Mouse (Mus musculus): ENCODE results near the gene Nudt8. TPM values are rescaled to one million over a fixed set of nuclear protein-coding genes. Genes with fewer than 3 reads are reported as not detected.
"Not testable (repeated sequence)": the region's sequence is repeated elsewhere in the genome, so short reads cannot be mapped to it uniquely, and the experiment has no call there.

The Nudt8 gene
- polyA plus RNA-seq, 1 experiment from 2014 or later: 74.1 TPM

DNA sequence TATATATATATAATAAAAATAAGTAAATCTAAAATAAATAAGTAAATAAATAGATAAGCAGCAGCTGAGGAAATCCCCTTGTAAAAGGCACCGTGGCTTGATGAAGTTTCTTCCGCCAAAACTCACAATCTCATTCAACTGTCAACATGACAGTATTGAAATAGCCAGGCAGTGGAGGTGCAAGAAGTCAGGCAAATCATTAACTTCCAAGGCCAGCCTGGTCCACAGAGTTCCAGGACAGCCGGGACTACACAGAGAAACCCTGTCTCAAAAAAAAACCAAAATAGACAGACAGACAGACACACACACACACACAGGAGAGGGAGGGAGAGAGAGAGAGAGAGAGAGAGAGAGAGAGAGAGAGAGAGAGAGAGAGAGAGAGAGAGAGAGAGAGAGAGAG, 32.9 kb downstream of the Nudt8 start:
- no peak overlapping the region for H3K9ac ChIP-seq (ENCODE audit: low read length)
- H3K27ac ChIP-seq (replicated peaks in 1 of 2; ENCODE audit: control insufficient read depth in 1 of 2, insufficient read depth in 1 of 2, low read depth in 2 of 2, low read length in 2 of 2): no peak overlapping the region
- no peaks in the 10 kb centered on the region for H3K27me3 ChIP-seq (ENCODE audit: control insufficient read depth, insufficient read depth, low read length)
- H3K36me3 ChIP-seq (ENCODE audit: control insufficient read depth, insufficient read depth, low read length): peaks cover 5% of the 10 kb centered on the region; the same call in 1 of the 2 replicates
- ATAC-seq (ENCODE audit: insufficient number of reproducible peaks, insufficient read depth, low FRiP score, low read depth): no peak
- peaks cover 3 to 4% of the 10 kb centered on the region in 2 experiments for H3K4me1 ChIP-seq (ENCODE audit: control insufficient read depth in 2 of 2, insufficient read depth in 2 of 2, low read length in 2 of 2)
- 70% methylated on average over 3 of the region's 3 CpGs for WGBS
- no peak overlapping the region for H3K4me2 ChIP-seq (ENCODE audit: low read length)
- no peak overlapping the region for H3K4me3 ChIP-seq (ENCODE audit: control insufficient read depth in 1 of 2, insufficient read depth in 1 of 2, low read depth in 1 of 2, low read length in 2 of 2)
- H3K9me3 ChIP-seq (ENCODE audit: control insufficient read depth, low read length): no peaks in the 10 kb centered on the region

DNA sequence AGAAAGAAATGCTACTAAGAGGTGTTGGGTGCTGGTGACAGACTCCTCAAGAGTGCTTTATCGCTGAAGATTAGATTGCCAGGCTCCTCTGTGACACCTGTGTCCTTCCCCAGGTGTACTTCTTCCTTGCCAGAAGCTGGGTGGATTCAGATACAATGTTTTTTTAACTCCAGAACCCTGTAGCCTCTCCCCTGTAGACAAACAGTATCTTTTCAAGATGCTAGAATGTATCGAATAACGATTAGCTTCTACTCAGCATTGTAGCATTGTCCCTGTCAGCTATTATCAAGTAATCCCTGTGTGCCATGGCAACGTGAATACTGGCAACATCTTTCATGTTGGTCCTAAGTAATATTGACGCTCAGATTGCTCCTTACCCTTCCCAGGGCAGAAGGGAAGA, 33.4 kb downstream of the Nudt8 start:
- Histone ChIP-seq H3K27me3 (ENCODE audit: control insufficient read depth, insufficient read depth, low read length) (no peaks in the 10 kb centered on the region), H3K27ac (replicated peaks in 1 of 2; ENCODE audit: control insufficient read depth in 1 of 2, insufficient read depth in 1 of 2, low read depth in 2 of 2, low read length in 2 of 2) (no peak overlapping the region), H3K36me3 (ENCODE audit: control insufficient read depth, insufficient read depth, low read length) (peaks cover 5% of the 10 kb centered on the region; the same call in 1 of the 2 replicates), H3K4me2 (ENCODE audit: low read length) (no peak overlapping the region), H3K4me1 (ENCODE audit: control insufficient read depth in 2 of 2, insufficient read depth in 2 of 2, low read length in 2 of 2) (peaks cover 3 to 6% of the 10 kb centered on the region in 2 experiments), H3K9ac (ENCODE audit: low read length) (no peak overlapping the region), H3K9me3 (ENCODE audit: control insufficient read depth, low read length) (no peaks in the 10 kb centered on the region), H3K4me3 (ENCODE audit: control insufficient read depth in 1 of 2, insufficient read depth in 1 of 2, low read depth in 1 of 2, low read length in 2 of 2) (no peak overlapping the region)
- no peak for ATAC-seq (ENCODE audit: insufficient number of reproducible peaks, insufficient read depth, low FRiP score, low read depth)
- 62% methylated on average over 5 of the region's 5 CpGs for WGBS

DNA sequence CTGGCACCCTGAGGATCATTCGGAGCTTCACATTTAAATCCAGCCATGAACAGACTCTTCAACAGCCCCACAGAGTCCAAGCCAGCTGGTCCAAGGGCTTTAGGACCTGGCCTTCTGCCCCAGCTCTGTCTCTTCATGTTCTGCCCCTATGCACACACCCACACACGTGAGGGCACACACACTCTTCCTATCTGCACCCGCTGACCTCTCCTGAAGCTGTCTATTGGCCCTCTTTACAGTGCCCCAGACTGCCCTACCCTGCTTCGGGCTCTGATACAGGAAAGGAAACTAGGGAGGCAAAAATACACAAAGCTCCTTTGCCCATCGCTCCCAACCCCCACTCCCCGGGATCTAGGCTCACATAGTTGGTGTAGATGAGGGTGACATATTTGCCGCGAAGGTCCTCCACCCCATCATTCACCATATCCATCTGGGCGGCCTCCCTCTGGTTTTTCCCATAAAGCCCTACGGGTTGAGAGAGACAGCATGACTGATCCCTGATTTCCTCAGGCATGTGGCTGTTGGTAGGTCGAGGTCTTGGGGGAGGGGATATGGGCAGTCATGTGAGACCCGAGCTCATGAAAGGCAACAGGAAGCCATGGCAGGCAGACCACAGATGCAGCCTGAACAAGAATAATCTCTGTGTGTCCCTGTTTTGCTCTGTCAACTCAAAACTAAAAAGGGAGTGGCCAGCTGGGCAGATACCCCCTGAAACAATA, 36.1 kb downstream of the Nudt8 start:
- Histone ChIP-seq H3K4me1 (ENCODE audit: control insufficient read depth in 2 of 2, insufficient read depth in 2 of 2, low read length in 2 of 2) (peaks cover 3 to 6% of the 10 kb centered on the region in 2 experiments), H3K27ac (replicated peaks in 1 of 2; ENCODE audit: control insufficient read depth in 1 of 2, insufficient read depth in 1 of 2, low read depth in 2 of 2, low read length in 2 of 2) (no peak overlapping the region), H3K4me2 (ENCODE audit: low read length) (no peak overlapping the region), H3K9ac (ENCODE audit: low read length) (no peak overlapping the region; the same call in 1 of the 2 replicates), H3K4me3 (ENCODE audit: control insufficient read depth in 1 of 2, insufficient read depth in 1 of 2, low read depth in 1 of 2, low read length in 2 of 2) (no peak overlapping the region), H3K27me3 (ENCODE audit: control insufficient read depth, insufficient read depth, low read length) (no peaks in the 10 kb centered on the region), H3K36me3 (ENCODE audit: control insufficient read depth, insufficient read depth, low read length) (peaks cover 5% of the 10 kb centered on the region; the same call in 1 of the 2 replicates), H3K9me3 (ENCODE audit: control insufficient read depth, low read length) (no peaks in the 10 kb centered on the region)
- 78% methylated on average over 12 of the region's 12 CpGs for WGBS
- no peak for ATAC-seq (ENCODE audit: insufficient number of reproducible peaks, insufficient read depth, low FRiP score, low read depth)

DNA sequence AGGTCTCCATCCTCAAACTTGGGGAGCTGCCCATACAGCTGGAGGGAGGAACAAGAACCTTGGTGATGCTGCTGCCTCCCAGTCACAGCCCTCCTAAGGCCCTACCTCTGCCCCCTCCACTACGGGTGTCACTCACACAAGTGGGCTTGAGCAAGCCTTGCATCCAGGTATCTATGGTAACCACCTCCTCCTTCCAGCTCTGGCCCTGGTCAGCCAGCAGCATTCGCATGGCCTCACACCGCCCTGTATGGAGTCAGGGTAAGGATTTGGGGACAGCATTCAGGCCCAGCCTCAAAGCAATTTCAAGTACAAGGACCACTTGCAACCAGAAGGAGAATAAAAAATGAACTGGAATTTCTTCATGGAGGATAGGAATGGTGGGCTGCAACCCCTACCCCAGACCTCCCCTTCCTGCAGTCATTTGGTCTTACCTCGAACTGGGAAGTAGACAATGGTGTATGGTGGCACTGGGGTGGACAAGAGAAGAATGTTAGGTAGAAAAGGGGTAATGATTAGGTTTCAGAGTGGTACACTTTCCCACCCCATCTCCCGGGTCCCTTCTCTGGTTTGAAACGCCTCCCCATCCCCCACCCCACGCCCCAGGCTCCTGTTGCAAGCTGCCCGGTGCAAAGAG, 36.9 kb downstream of the Nudt8 start:
- Histone ChIP-seq H3K9ac (ENCODE audit: low read length) (peak overlapping the region; percentile 81), H3K27ac (replicated peaks in 1 of 2; ENCODE audit: control insufficient read depth in 1 of 2, insufficient read depth in 1 of 2, low read depth in 2 of 2, low read length in 2 of 2) (peak overlapping the region; percentile 70 to 72; a peak in 3 of 4 replicates), H3K4me2 (ENCODE audit: low read length) (peak overlapping the region; percentile 71), H3K4me3 (ENCODE audit: control insufficient read depth in 1 of 2, insufficient read depth in 1 of 2, low read depth in 1 of 2, low read length in 2 of 2) (peak overlapping the region; percentile 64 to 83)
- H3K4me1 ChIP-seq (ENCODE audit: control insufficient read depth in 2 of 2, insufficient read depth in 2 of 2, low read length in 2 of 2); H3K27me3 ChIP-seq (ENCODE audit: control insufficient read depth, insufficient read depth, low read length); H3K36me3 ChIP-seq (ENCODE audit: control insufficient read depth, insufficient read depth, low read length); H3K9me3 ChIP-seq (ENCODE audit: control insufficient read depth, low read length); ATAC-seq (ENCODE audit: insufficient number of reproducible peaks, insufficient read depth, low FRiP score, low read depth): not testable (repeated sequence)
- WGBS: 29% methylated on average over 7 of the region's 8 CpGs

DNA sequence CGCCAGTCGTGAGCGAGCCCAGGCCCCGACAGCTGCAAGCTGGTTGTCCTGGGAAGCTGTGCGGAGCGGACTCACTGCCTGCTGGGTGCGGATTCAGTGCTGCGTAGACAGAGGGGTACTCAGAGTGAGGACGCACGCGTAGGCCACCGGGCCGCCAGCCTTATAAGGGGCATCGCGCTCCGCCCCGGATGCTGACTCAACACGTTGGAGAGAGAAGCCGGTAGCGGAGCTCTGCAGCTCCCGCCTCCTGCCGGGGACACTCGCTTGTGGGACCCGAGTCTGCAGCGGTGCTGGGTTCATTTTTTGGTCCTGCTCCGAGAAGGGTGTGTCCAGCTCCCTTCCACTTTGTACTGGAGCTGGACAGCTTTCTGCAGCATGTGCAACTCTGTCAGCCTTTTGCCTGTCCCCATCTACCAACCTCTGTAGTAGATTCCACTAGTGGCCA, 37.4 kb downstream of the Nudt8 start, which contains the start of gene Gstp1:
TSS of gene Gstp1 (minus strand) at position 198 of the 445 bp plus-strand sequence.
- peak; percentile 78 for ATAC-seq (ENCODE audit: insufficient number of reproducible peaks, insufficient read depth, low FRiP score, low read depth)

DNA sequence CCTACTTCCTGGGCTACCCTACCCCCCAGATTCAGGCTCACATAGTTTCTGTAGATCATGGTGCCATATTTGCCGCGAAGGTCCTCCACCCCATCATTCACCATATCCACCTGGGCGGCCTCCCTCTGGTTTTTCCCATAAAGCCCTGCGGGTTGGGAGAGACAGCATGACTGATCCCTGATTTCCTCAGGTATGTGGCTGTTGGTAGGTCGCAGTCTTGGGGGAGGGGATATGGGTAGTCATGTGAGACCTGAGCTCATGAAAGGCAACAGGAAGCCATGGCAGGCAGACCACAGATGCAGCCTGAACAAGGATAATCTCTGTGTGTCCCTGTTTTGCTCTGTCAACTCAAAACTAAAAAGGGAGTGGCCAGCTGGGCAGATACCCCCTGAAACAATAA, 40.6 kb downstream of the Nudt8 start:
- not testable (repeated sequence) for H3K27ac ChIP-seq (replicated peaks in 1 of 2; ENCODE audit: control insufficient read depth in 1 of 2, insufficient read depth in 1 of 2, low read depth in 2 of 2, low read length in 2 of 2); H3K4me1 ChIP-seq (ENCODE audit: control insufficient read depth in 2 of 2, insufficient read depth in 2 of 2, low read length in 2 of 2); H3K36me3 ChIP-seq (ENCODE audit: control insufficient read depth, insufficient read depth, low read length); H3K4me3 ChIP-seq (ENCODE audit: control insufficient read depth in 1 of 2, insufficient read depth in 1 of 2, low read depth in 1 of 2, low read length in 2 of 2); H3K4me2 ChIP-seq (ENCODE audit: low read length); H3K27me3 ChIP-seq (ENCODE audit: control insufficient read depth, insufficient read depth, low read length); H3K9ac ChIP-seq (ENCODE audit: low read length); ATAC-seq (ENCODE audit: insufficient number of reproducible peaks, insufficient read depth, low FRiP score, low read depth); H3K9me3 ChIP-seq (ENCODE audit: control insufficient read depth, low read length)
- WGBS: 80% methylated on average over 5 of the region's 5 CpGs

More for the DNA sequence above, 37.4 kb downstream of the Nudt8 start, which contains the start of gene Gstp1:
- H3K4me3 ChIP-seq (ENCODE audit: control insufficient read depth in 1 of 2, insufficient read depth in 1 of 2, low read depth in 1 of 2, low read length in 2 of 2): peak within 1 kb of the TSS; percentile 64 to 83
- peak within 1 kb of the TSS; percentile 72 to 81 for H3K27ac ChIP-seq (replicated peaks in 1 of 2; ENCODE audit: control insufficient read depth in 1 of 2, insufficient read depth in 1 of 2, low read depth in 2 of 2, low read length in 2 of 2)
- peak within 1 kb of the TSS; percentile 71 for H3K4me2 ChIP-seq (ENCODE audit: low read length)
- peaks cover 3 to 6% of the 10 kb centered on the region in 2 experiments for H3K4me1 ChIP-seq (ENCODE audit: control insufficient read depth in 2 of 2, insufficient read depth in 2 of 2, low read length in 2 of 2)
- no peaks in the 10 kb centered on the region for H3K27me3 ChIP-seq (ENCODE audit: control insufficient read depth, insufficient read depth, low read length)
- no peaks in the 10 kb centered on the region for H3K9me3 ChIP-seq (ENCODE audit: control insufficient read depth, low read length)
- peaks cover 5% of the 10 kb centered on the region; the same call in 1 of the 2 replicates for H3K36me3 ChIP-seq (ENCODE audit: control insufficient read depth, insufficient read depth, low read length)
- WGBS: under 1% methylated on average over 26 of the region's 26 CpGs
- H3K9ac ChIP-seq (ENCODE audit: low read length): peak within 1 kb of the TSS; percentile 81

DNA sequence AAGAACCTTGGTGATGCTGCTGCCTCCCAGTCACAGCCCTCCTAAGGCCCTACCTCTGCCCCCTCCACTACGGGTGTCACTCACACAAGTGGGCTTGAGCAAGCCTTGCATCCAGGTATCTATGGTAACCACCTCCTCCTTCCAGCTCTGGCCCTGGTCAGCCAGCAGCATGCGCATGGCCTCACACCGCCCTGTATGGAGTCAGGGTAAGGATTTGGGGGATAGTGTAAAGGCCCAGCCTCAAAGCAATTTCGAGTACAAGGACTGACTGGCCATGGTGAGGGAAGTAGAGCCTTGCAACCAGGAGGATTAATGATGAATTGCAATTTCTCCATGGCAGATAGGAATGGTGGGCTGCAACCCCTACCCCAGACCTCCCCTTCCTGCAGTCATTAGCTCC, 41.1 kb downstream of the Nudt8 start:
- not testable (repeated sequence) for H3K4me3 ChIP-seq (ENCODE audit: control insufficient read depth in 1 of 2, insufficient read depth in 1 of 2, low read depth in 1 of 2, low read length in 2 of 2); H3K27me3 ChIP-seq (ENCODE audit: control insufficient read depth, insufficient read depth, low read length); ATAC-seq (ENCODE audit: insufficient number of reproducible peaks, insufficient read depth, low FRiP score, low read depth); H3K27ac ChIP-seq (replicated peaks in 1 of 2; ENCODE audit: control insufficient read depth in 1 of 2, insufficient read depth in 1 of 2, low read depth in 2 of 2, low read length in 2 of 2); H3K9ac ChIP-seq (ENCODE audit: low read length); H3K9me3 ChIP-seq (ENCODE audit: control insufficient read depth, low read length); H3K36me3 ChIP-seq (ENCODE audit: control insufficient read depth, insufficient read depth, low read length); H3K4me2 ChIP-seq (ENCODE audit: low read length)
- peaks cover 3 to 11% of the 10 kb centered on the region in 2 experiments for H3K4me1 ChIP-seq (ENCODE audit: control insufficient read depth in 2 of 2, insufficient read depth in 2 of 2, low read length in 2 of 2)
- WGBS: 86% methylated on average over 3 of the region's 4 CpGs

All from heart, embryonic 14.5 days (tissue).